Mouse (Mus musculus): ENCODE data around the gene Gpr35. TPM values are rescaled to one million over a fixed set of nuclear protein-coding genes. Genes with fewer than 3 reads are reported as not detected.

Gpr35 gene
- polyA plus RNA-seq, 1 experiment = 0.02 TPM

DNA sequence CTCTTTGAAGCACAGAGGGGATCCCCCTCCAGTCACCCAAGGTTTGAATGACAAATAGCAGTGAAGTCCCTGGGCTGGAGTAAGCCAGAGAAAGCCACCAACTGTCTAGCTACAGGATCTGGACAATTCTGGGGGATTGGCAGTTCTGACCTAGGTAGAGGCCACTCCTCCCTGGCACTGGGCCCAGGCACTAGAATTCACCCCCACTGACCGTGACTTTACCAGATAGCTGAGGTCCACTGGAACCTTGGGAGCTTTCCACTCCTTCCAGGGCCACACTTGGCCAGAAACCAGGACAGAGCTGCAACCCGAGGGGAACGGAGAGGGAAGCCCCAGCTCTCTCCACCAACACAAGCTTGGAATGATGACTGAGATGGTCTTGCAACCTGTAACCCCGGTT lies 58.5 kb downstream of the Gpr35 start:
- TF ChIP-seq GATA1 (IDR thresholded peaks at IDR 0.05; ENCODE audit: low read length) = no peak

- no peak for TF ChIP-seq GATA1 (IDR thresholded peaks at IDR 0.05; ENCODE audit: low read length)
These were observed 60.1 kb downstream of the Gpr35 start for GRCm38 (mm10) chr1:93010731-93011130.

DNA sequence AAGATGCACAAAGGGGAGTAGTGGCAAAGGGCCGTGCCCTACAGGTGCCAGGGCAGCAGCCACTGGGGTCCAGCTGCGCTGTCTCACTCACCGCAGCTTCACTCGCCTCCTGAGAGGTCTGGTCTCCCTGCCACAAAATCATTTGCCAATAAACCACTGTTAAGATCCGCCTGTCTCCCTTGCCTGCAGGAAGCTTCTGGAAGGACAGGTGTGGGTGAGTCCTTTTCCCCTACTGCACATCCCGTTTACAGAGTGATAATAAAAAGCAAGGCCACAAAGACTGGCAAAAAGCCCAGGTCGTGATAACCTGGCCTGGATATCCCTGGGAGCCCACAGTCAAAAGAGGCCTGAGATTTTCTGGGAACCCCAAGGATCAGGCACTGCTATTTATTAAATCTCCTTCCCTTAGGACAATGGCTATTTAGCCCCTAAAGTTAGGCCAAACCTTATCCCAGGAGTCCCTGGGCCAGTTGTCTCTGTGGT lies 61.5 kb downstream of the Gpr35 start:
- TF ChIP-seq GATA1 (IDR thresholded peaks at IDR 0.05; ENCODE audit: low read length) = no peak

- no peak for TF ChIP-seq GATA1 (IDR thresholded peaks at IDR 0.05; ENCODE audit: low read length)
These were observed 62.7 kb downstream of the Gpr35 start for GRCm38 (mm10) chr1:93013367-93013766.

DNA sequence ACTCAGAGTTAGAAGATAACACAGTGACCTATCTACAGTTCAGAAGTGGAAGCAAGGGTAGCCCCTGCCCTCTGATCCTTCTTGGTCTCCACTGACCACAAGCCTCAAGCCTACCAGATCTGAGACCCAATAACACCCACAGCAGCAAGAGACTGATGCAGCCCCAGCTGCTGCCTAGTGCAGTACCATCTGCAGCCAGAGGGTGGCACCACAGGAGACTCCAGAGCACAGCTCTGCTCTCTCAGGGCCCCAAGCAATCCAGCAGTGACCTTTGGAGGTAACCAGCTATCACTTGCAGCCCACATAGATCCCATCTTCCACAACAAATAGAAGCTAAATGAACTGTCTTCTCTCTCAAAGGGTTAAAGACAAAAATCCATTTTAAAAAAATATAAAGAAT lies 63.8 kb downstream of the Gpr35 start:
- TF ChIP-seq GATA1 (IDR thresholded peaks at IDR 0.05; ENCODE audit: low read length) = no peak

DNA sequence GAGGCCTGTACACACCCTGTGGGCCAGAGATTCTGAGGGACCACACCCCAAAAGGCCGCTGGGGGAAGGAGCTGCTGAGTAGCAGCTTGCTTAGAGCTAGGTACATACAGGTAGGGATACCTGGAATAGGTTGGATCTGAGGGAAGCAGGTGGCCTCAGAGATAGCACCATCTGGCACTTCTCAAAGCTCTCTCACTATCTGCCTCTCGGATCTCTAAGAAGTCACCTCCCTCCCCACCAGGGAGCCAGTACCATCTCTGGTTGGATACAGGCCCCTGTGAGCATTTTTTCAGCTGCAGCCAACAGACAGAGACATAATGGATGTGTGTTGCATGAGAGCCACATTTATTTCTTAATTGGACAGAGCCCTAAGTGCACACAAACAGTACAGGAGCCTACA lies 64.5 kb downstream of the Gpr35 start:
- no peak for TF ChIP-seq GATA1 (IDR thresholded peaks at IDR 0.05; ENCODE audit: low read length)

DNA sequence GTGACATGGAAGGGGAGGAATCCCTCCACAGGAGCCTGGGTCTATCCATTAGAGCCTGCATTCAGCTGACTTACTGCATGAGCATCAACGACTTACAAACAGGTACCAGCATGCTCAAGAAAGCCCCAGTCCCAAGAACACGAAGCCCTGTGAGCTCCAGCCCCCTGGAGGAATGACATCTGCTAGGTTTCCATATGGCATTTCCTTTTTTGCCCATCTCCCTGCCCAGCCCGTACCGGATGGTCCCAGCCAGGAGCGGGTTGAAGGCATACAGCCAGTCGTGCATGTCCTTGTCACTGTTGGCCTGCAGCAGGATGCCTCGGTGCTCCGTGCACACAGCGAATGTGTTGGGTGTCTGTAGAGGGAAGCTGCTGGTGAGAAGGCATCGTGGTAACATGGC lies 68.1 kb downstream of the Gpr35 start:
- TF ChIP-seq GATA1 (IDR thresholded peaks at IDR 0.05; ENCODE audit: low read length) = no peak

- no peak for TF ChIP-seq GATA1 (IDR thresholded peaks at IDR 0.05; ENCODE audit: low read length)
These were observed 69.9 kb downstream of the Gpr35 start for GRCm38 (mm10) chr1:93020602-93021001.

GRCm38 (mm10) chr1:93026600-93026999 lies 75.9 kb downstream of the Gpr35 start:
- no peak for TF ChIP-seq GATA1 (IDR thresholded peaks at IDR 0.05; ENCODE audit: low read length)

GRCm38 (mm10) chr1:93029387-93029786 lies 78.7 kb downstream of the Gpr35 start:
- TF ChIP-seq GATA1 (IDR thresholded peaks at IDR 0.05; ENCODE audit: low read length) = no peak

DNA sequence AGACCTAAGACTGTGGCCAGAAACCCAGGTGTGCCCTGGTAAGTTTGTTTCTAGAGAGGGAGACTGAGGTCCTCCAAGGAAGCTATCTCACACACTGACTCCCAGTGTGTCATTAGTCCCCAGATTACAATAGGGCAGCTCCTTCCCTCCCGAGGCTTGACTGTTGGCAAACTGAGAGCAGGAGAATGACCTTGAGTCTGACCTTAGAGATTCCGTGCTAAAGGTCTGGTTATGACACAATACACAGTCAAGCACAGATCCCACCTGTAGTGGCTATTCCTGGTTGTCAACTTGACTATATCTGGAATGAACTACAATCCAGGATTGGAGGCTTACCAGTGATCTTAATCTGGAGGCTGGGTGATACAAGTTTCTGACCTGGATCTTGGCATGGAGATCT lies 79.4 kb downstream of the Gpr35 start:
- no peak for TF ChIP-seq GATA1 (IDR thresholded peaks at IDR 0.05; ENCODE audit: low read length)

- TF ChIP-seq GATA1 (IDR thresholded peaks at IDR 0.05; ENCODE audit: low read length) = no peak
These were observed 80.5 kb downstream of the Gpr35 start for GRCm38 (mm10) chr1:93031199-93031598.

- TF ChIP-seq GATA1 (IDR thresholded peaks at IDR 0.05; ENCODE audit: low read length) = no peak
These were observed 83.3 kb downstream of the Gpr35 start for GRCm38 (mm10) chr1:93033989-93034388.

DNA sequence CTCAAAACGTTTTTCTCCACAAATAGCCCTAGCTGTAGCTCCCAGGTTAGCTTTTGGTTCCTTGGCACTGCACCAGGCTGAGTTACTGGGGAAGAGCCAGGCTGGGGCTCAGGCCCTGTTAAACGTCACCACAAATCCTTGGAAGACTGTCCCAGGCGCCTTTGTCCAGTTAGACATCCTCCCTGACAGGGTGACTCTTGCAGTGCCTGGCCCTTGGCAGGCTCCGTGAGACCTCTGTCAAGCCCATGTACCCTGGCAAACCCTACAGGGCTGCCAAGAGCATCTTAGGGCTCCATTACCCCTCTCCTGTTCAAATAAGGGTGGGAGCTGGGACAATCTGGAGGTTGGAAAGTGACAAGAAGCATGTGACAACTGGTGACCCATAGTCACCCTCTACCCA lies 85.3 kb downstream of the Gpr35 start:
- TF ChIP-seq GATA1 (IDR thresholded peaks at IDR 0.05; ENCODE audit: low read length) = no peak

Other genes with a start within 250 kb of the Gpr35 start
- gene Gpc1, start 119.2 kb upstream of the Gpr35 start, polyA plus RNA-seq (2012) = not detected in 2 replicates
- gene Ankmy1, start 48.0 kb upstream of the Gpr35 start, polyA plus RNA-seq (2012) = 0.04 and 0.09 TPM in 2 replicates
- gene Dusp28, start 43.9 kb upstream of the Gpr35 start, polyA plus RNA-seq (2012) = 18.5 and 21.0 TPM in 2 replicates
- gene Rnpepl1, start 40.1 kb upstream of the Gpr35 start, polyA plus RNA-seq (2012) = 228 and 322 TPM in 2 replicates
- gene Capn10, start 16.5 kb upstream of the Gpr35 start, polyA plus RNA-seq (2012) = 46.7 and 49.4 TPM in 2 replicates
- gene Aqp12, start 55.5 kb downstream of the Gpr35 start, polyA plus RNA-seq (2012) = not detected in 2 replicates
- not detected in 2 replicates for gene Kif1a, start 151.1 kb downstream of the Gpr35 start, polyA plus RNA-seq (2012)
- gene Agxt, start 184.4 kb downstream of the Gpr35 start, polyA plus RNA-seq (2012) = not detected in 2 replicates
- gene 2310007B03Rik, start 210.1 kb downstream of the Gpr35 start, polyA plus RNA-seq (2012) = not detected in 2 replicates
- gene Crocc2, start 217.9 kb downstream of the Gpr35 start, polyA plus RNA-seq (2012) = not detected in 2 replicates